Mouse (Mus musculus) MEL (cell line): ENCODE results near the gene Srgap2.

Experiments
- CTCF ChIP-seq, 3 experiments: IDR thresholded peaks in 2 of 3; conservative IDR thresholded peaks in 1 of 3; 2 replicates each; pipeline ENCODE4 v1.5.1; 2011 to 2012; ENCODE audit warnings: low read length in 3 of 3, low read depth in 2 of 3, mild to moderate bottlenecking in 2 of 3, improper control_type of control experiment in 1 of 3, inconsistent platforms in 1 of 3, mixed read lengths in 1 of 3, moderate library complexity in 1 of 3; ENCODE audit not compliant: control insufficient read depth in 1 of 3, insufficient read depth in 1 of 3, poor library complexity in 1 of 3, severe bottlenecking in 1 of 3
- EP300 ChIP-seq, 2 experiments: IDR thresholded peaks; 2 replicates each; pipeline ENCODE4 v1.6.1; 2011; ENCODE audit warnings: improper control_type of control experiment in 2 of 2, low read length in 2 of 2, low read depth in 1 of 2, mild to moderate bottlenecking in 1 of 2
- HCFC1 ChIP-seq: IDR thresholded peaks from 2 replicates; pipeline ENCODE4 v1.6.1; 2012; ENCODE audit warnings: low read depth, mild to moderate bottlenecking, inconsistent platforms, low read length, improper control_type of control experiment, moderate library complexity
- MAFK ChIP-seq: IDR thresholded peaks from 2 replicates; pipeline ENCODE4 v1.6.1; 2011; ENCODE audit warnings: low read depth, mild to moderate bottlenecking, low read length, improper control_type of control experiment, borderline replicate concordance

- no peak for TF ChIP-seq MAFK
- TF ChIP-seq CTCF (IDR thresholded peaks at IDR 0.05 in 2 of 3, conservative IDR thresholded peaks at IDR 0.05 in 1 of 3; ENCODE audit: control insufficient read depth in 1 of 3, insufficient read depth in 1 of 3, low read depth in 2 of 3, low read length in 3 of 3, poor library complexity in 1 of 3, severe bottlenecking in 1 of 3): no peak
- no peak for TF ChIP-seq HCFC1
- TF ChIP-seq EP300 (IDR thresholded peaks at IDR 0.05; ENCODE audit: low read depth in 1 of 2, low read length in 2 of 2): no peak
Observed at GRCm38 (mm10) chr1:131336017-131336416, 191.1 kb downstream of the Srgap2 start.
